Mouse (Mus musculus) midbrain, postnatal 0 days (tissue): ENCODE data around the gene Caly. TPM values are rescaled to one million over a fixed set of nuclear protein-coding genes. Genes with fewer than 3 reads are reported as not detected.
A peak's percentile ranks its signal among the peaks of the same experiment; 100 is the strongest.

Experiments
- ATAC-seq: fragments of 200-750 bp; cut with Nextera tagmentation; 2 replicates; pipeline ENCODE4 v1.8.0; 2017; ENCODE audit warnings: moderate number of reproducible peaks, mild to moderate bottlenecking, moderate TSS enrichment, moderate library complexity; ENCODE audit not compliant: low FRiP score
- DNase-seq: peaks from one replicate; pipeline ENCODE4 v3.0.0-alpha.2; 2015; ENCODE audit warnings: low spot score
- H3K27ac ChIP-seq: fragments of 300-500 bp; sonication (generic); 2 replicates; pipeline ENCODE4 v1.5.1; 2014; ENCODE audit warnings: low read depth, mild to moderate bottlenecking, low read length, mixed read lengths
- H3K27me3 ChIP-seq: fragments of 300-500 bp; sonication (generic); 2 replicates; pipeline ENCODE4 v1.6.1; 2014; ENCODE audit warnings: low read length, control low read depth, mixed read lengths; ENCODE audit not compliant: insufficient read depth
- H3K36me3 ChIP-seq: fragments of 300-500 bp; sonication (generic); 2 replicates; pipeline ENCODE4 v1.6.1; 2014; ENCODE audit warnings: low read length, control low read depth, mixed read lengths; ENCODE audit not compliant: insufficient read depth
- H3K4me1 ChIP-seq: fragments of 300-500 bp; sonication (generic); 2 replicates; pipeline ENCODE4 v1.6.1; 2014; ENCODE audit warnings: mild to moderate bottlenecking, control low read depth, antibody characterized with exemption, low read length, mixed read lengths; ENCODE audit not compliant: insufficient read depth
- H3K4me2 ChIP-seq: fragments of 300-500 bp; sonication (generic); 2 replicates; pipeline ENCODE4 v1.6.1; 2014; ENCODE audit warnings: low read depth, mild to moderate bottlenecking, low read length, mixed read lengths; ENCODE audit not compliant: poor library complexity, severe bottlenecking
- H3K4me3 ChIP-seq: fragments of 300-500 bp; sonication (generic); 2 replicates; pipeline ENCODE4 v1.5.1; 2014; ENCODE audit warnings: low read depth, mild to moderate bottlenecking, low read length, moderate library complexity
- H3K9ac ChIP-seq: fragments of 300-500 bp; sonication (generic); replicated peaks from 2 replicates; pipeline ENCODE4 v1.6.1; 2014; ENCODE audit warnings: mild to moderate bottlenecking, low read length, moderate library complexity, mixed read lengths; ENCODE audit not compliant: poor library complexity, severe bottlenecking
- H3K9me3 ChIP-seq: fragments of 300-500 bp; sonication (generic); 2 replicates; pipeline ENCODE4 v1.6.1; 2016; ENCODE audit warnings: low read length, control low read depth
- CTCF ChIP-seq: IDR thresholded peaks from 2 replicates; pipeline ENCODE4 v1.5.1; 2016; ENCODE audit warnings: antibody characterized with exemption, mild to moderate bottlenecking
- WGBS: fragments of 180-500 bp; shearing (Covaris S2); extraction: QIAGEN DNeasy Blood & Tissue Kit; methylation state at CpG from one replicate; pipeline ENCODE4 v1.1.7; 2014; 5-methylcytosine and 5-hydroxymethylcytosine counted together
- polyA plus RNA-seq: library from polyadenylated mRNA; unstranded; fragments of >200 nt; fragmentation: Nextera tagmentation; extraction: Ambion mirVana; gene quantifications from 2 replicates; pipeline ENCODE4 v1.2.1, GENCODE M21; 2015
- total RNA-seq: library from RNA; depleted of rRNA; stranded (reverse); fragments of >200 nt; gene quantifications from 2 replicates; pipeline ENCODE4 v1.2.3, GENCODE M21; 2014; rRNA removed

Gene Caly
- total RNA-seq (404 and 435 TPM in 2 replicates), polyA plus RNA-seq (595 and 645 TPM in 2 replicates)

DNA sequence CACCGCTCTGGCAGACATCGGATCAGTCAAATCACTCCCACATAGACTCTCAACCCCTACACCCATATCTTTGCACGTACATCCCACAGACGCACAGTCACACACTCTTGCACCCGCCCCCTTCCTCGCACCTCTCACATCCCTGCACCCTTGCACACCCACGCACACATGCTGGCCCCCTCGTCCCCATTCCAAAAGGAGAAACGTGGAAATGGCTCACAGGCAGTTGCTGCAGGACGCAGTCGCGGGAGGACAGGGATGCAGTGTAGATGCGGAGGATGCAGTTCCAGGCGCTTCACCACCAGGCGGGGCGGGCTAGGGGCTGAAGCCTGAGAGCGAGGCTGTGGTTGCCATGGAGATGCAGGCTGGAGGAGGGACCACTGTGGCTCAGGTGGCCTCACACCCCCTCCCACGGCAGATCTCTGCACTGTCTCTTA lies at the start of gene Caly:
TSS of gene Caly (minus strand) at position 307 of the 437 bp plus-strand sequence.
- H3K4me1 ChIP-seq: peaks cover 7% of the 10 kb centered on the region; the same call in 1 of the 2 replicates
- H3K9ac ChIP-seq: peak within 1 kb of the TSS; percentile 69
- peak within 1 kb of the TSS; percentile 71 for H3K4me2 ChIP-seq
- ATAC-seq: peak; percentile 90
- 2% methylated on average over 18 of the region's 18 CpGs for WGBS
- DNase-seq: peak; percentile 96
- H3K27ac ChIP-seq: peak within 1 kb of the TSS; percentile 84
- H3K36me3 ChIP-seq: no peaks in the 10 kb centered on the region
- no peaks in the 10 kb centered on the region for H3K9me3 ChIP-seq
- peak; percentile 92 for TF ChIP-seq CTCF
- H3K27me3 ChIP-seq: no peaks in the 10 kb centered on the region; the same call in 1 of the 2 replicates
- peak within 1 kb of the TSS; percentile 44 for H3K4me3 ChIP-seq

DNA sequence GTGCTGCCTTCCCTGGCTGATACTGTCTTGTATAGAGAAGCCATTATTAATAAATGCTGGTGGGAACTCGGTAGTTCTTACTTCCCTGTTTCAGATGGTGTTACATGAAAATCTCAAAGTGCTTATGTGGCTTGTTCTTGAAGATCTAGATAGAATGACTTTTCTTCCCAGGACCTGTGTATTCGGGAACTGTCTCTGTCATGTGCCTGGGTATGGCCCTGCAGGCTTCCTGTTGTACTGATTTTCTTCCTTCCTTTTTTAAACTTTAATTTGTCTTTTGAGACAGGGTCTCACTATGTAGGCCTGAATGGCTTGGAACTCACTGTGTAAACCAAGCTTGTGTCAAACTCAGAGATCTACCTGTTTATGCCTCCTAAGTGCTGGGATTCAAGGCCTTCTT lies 45.6 kb upstream of the Caly start:
- no peak overlapping the region for H3K27ac ChIP-seq
- DNase-seq (no peak), ATAC-seq (no peak)
- WGBS: 89% methylated on average over 2 of the region's 2 CpGs
- no peak for TF ChIP-seq CTCF
- H3K27me3 ChIP-seq: no peaks in the 10 kb centered on the region
- H3K4me2 ChIP-seq: no peak overlapping the region
- H3K36me3 ChIP-seq: no peaks in the 10 kb centered on the region
- peaks cover 5% of the 10 kb centered on the region; the same call in 1 of the 2 replicates for H3K4me1 ChIP-seq
- H3K9me3 ChIP-seq: no peaks in the 10 kb centered on the region
- no peak overlapping the region for H3K4me3 ChIP-seq
- no peak overlapping the region for H3K9ac ChIP-seq

DNA sequence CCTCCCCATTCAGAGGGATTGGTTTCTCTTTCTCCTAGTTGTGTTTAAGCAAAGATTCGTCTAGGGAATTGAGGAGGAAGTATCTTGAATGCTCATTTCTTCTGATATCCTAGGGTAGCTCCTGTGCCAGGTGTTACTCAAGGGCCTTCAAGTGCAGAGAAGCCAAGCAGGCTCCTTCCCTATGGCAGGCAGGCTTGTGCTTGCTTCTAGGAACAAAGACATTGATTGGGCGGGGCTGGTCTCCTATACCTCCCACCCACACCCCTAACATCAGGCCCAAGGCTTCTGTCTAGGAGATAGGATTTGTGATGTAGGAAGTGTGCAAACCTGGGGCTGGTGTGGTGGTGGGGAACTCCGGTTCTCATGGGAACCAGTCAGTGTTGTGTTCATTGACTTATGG lies 44.6 kb upstream of the Caly start:
- no peak overlapping the region for H3K9ac ChIP-seq
- no peak overlapping the region for H3K4me3 ChIP-seq
- no peak overlapping the region for H3K4me2 ChIP-seq
- TF ChIP-seq CTCF: no peak
- no peaks in the 10 kb centered on the region for H3K36me3 ChIP-seq
- no peak overlapping the region for H3K27ac ChIP-seq
- no peaks in the 10 kb centered on the region for H3K27me3 ChIP-seq
- H3K4me1 ChIP-seq: peaks cover 5% of the 10 kb centered on the region; the same call in 1 of the 2 replicates
- H3K9me3 ChIP-seq: no peaks in the 10 kb centered on the region
- WGBS: 91% methylated on average over 3 of the region's 3 CpGs
- ATAC-seq (no peak), DNase-seq (no peak)

DNA sequence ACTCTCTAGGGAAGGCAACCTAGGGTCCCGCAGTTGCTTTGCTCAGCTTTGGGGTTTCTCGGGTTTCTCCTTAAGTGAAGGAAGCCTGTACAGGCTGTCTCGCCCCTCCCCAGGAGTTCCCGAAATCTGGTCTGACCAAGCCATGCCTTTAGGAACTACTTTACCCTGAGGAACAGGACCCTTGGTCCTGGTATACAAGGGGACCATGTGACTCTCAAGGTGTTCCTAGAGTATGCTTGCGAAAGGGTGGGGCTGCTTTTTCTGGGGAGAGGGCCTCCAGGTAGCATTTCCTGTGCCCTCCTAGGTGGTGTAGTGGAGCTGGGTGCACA lies 43.6 kb upstream of the Caly start:
- WGBS: 12% methylated on average over 5 of the region's 5 CpGs
- Histone ChIP-seq H3K9me3 (no peaks in the 10 kb centered on the region), H3K4me3 (peak overlapping the region; percentile 63), H3K36me3 (no peaks in the 10 kb centered on the region), H3K27me3 (no peaks in the 10 kb centered on the region), H3K27ac (no peak overlapping the region), H3K4me1 (peaks cover 5% of the 10 kb centered on the region; the same call in 1 of the 2 replicates), H3K4me2 (peak overlapping the region; percentile 86), H3K9ac (peak overlapping the region; percentile 70)
- ATAC-seq: 0 out of 2 replicates have a peak, but pooled peaks have one; percentile 6
- TF ChIP-seq CTCF: no peak
- DNase-seq: no peak

DNA sequence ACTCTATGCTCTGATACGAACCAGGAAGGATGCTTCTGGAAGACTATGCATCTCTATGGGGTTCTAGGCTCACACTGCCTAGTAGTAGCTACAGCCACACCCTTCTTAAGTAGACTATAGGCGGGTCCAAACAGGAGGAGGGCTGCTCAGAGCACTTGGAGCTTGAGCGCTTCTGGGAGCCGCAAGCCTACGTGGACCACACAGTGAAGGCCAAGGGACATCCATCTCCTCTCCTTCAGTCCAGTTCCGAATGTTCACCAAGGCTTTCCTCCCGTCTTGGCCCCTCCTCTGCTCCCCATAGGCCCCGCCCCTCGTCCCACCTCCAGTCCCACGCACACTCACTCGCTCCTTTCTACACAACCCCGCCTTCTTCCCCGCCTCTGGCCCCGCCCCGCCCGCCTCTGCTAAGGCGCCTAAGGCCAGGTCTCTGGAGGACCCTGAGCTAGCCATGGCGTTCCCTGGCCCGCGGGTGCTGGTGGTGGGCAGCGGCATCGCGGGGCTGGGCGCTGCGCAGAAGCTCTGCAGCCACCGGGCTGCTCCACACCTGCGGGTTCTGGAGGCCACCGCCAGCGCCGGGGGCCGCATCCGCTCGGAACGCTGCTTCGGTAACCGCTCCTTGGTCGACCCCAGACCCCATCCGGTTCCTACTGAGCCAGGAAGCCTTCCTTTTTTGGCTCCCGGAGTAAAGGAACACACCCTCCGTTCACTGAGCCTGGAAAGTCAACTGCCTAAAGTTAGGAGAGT lies 43.1 kb upstream of the Caly start:
- no peak overlapping the region for H3K27ac ChIP-seq
- no peaks in the 10 kb centered on the region for H3K36me3 ChIP-seq
- peak overlapping the region; percentile 70 for H3K9ac ChIP-seq
- H3K27me3 ChIP-seq: no peaks in the 10 kb centered on the region
- H3K4me2 ChIP-seq: peak overlapping the region; percentile 86
- DNase-seq (peak; percentile 91), ATAC-seq (peak; percentile 95)
- peaks cover 5% of the 10 kb centered on the region; the same call in 1 of the 2 replicates for H3K4me1 ChIP-seq
- H3K9me3 ChIP-seq: no peaks in the 10 kb centered on the region
- TF ChIP-seq CTCF: 0 out of 2 replicates have a peak, but pooled peaks have one; percentile 5
- WGBS: 2% methylated on average over 39 of the region's 40 CpGs
- peak overlapping the region; percentile 63 for H3K4me3 ChIP-seq

DNA sequence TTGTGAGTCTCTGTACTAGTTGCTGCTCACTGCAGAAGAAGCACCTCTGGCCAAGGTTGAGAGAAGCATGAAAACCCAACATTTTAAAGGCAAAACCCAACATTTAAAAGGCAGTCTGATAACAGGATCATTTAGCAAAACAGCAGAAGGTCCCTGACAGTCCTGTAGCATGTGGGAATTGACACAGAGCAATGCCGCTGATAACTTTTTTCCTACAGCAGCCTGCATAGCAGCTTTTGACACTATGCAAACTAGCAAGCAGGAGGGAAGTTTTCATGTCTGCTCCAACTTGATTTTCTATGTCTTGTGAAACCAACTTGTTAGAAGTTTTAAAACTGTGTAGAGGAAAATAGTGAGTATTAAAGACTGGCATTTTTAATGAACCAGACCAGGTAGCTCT lies 42.0 kb upstream of the Caly start:
- no peaks in the 10 kb centered on the region for H3K9me3 ChIP-seq
- H3K36me3 ChIP-seq: no peaks in the 10 kb centered on the region
- DNase-seq (no peak), ATAC-seq (no peak)
- no peaks in the 10 kb centered on the region for H3K27me3 ChIP-seq
- H3K4me2 ChIP-seq: no peak overlapping the region
- H3K4me1 ChIP-seq: peaks cover 5% of the 10 kb centered on the region; the same call in 1 of the 2 replicates
- no peak overlapping the region for H3K9ac ChIP-seq
- H3K4me3 ChIP-seq: no peak overlapping the region
- WGBS: 94% methylated on average over 1 of the region's 1 CpGs
- no peak for TF ChIP-seq CTCF
- no peak overlapping the region for H3K27ac ChIP-seq
